Mouse (Mus musculus) megakaryocyte, adult 5-6 weeks (primary cell): ENCODE data around the gene Osbpl6. TPM values are rescaled to one million over a fixed set of nuclear protein-coding genes. Genes with fewer than 3 reads are reported as not detected.

ENCODE experiments used
- ATAC-seq: 2 replicates; pipeline ENCODE4 v1.8.0; 2016; ENCODE audit warnings: mild to moderate bottlenecking, inconsistent platforms; ENCODE audit not compliant: poor library complexity, severe bottlenecking
- total RNA-seq, 2 experiments: library from RNA; stranded (forward) in 1 of 2; stranded (reverse) in 1 of 2; fragments of 153-499, 151-499 nt in 1 of 2; fragments of 221-1000, 200-1000 nt in 1 of 2; gene quantifications; 2 replicates each; pipeline versions ENCODE4 v1.2.3 to v1.2.4; 2015 to 2017

Gene Osbpl6
- total RNA-seq, 2 experiments from 2014 or later, result 0.07 TPM; not detected in 1

DNA sequence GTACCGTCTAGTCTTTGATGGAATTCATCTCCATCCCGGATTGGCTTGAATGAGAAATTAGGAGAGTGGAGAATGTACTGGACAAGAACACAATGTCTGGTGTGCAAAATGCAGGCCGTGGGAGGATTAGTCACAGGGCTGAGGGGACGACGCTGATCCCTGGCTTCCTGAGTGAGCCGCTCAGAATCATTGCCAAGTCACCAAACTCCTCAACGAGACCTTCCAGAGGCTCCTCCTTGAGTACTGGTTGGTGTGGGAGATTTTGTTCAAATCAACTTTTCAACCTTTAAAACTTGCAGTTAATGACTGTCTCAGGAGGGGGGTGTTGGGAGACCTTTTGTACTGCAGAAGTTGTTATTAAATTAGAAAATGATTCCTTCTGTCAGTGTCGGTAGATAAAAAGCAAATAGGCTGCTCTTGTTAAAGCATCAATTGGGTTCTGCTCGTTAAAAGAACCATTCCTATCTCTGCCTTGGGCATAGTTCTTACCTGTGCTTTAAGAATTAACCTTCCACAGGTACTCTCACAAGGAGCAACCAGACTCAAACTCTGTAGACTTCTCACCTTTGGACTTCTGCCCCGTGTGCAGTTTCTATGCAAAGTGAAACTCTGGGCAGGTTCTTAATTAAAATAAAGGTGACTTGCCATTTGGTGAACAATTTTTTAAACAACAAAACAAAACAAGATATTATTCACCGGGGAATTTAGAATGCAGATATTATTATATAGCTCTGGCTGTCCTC is 89.9 kb downstream of the Osbpl6 start:
- no peak for ATAC-seq

DNA sequence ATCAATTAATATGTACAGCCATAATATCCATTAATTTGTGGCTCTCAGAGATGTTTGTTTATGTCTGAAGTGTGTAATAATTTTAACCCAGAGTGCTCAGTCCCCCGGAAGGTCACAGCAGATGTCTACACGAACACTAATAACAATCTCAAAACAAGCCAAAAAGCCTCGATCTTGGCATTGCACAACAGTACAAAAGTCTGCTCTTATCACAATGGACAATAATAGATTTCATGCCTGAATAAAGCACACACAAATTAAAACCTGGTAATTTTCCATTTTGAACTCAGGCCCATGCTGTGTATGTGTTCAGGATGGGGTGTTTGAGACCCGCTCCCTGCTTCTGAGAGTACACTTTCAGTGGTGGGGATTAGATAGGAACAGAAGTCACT is 90.4 kb downstream of the Osbpl6 start:
- no peak for ATAC-seq

DNA sequence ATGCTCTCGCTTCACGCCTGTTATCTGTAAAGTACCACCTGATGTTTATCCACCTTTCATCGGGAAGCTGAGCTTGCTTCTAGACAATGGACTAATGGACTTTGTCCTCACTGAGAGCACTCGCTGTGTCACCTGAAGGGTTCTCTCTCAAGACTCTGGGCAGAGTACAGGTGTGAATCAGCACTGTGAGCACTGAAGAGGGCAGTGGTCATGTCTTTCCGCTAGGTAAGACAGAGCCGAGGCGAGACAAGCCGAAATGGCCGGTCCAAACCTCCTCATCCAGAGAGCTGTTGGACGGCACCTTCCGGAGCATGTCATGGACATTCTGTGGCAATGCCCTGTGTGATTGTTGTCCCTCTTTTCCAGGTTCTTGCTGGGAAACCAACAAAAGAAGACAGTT is 92.6 kb downstream of the Osbpl6 start:
- ATAC-seq, result no peak

DNA sequence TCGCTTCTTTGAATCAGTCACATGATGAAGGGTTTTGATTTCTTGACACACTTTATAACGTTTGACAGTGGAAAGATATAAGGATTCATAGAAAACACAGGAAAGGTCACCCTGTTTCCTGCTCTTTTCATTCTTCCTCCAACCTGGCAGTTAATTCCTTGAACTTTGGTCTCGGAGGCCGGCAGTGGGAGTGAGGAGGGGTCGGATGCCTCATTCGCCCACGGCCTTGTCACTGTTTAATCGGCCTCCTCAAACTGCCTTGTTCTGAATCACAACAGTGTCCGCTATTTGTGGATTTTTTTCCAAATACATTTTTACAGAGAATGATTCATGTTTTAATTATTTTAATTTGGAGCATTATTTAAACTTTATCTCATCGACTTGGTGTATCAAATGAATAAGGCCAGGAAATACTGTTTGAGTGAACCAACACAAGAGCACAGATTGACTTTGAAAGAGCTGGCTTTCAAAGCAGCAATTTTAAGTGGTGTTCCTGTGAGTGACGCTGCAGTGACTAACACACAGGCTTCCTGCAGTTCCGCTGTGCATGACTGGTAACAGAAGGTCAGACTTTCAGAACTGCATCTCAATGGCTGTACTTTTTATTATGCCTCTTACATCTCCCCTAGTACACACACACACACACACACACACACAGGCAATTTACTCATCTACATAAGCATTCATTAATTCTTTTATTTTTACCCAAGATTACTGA is 98.0 kb downstream of the Osbpl6 start:
- ATAC-seq, result no peak

DNA sequence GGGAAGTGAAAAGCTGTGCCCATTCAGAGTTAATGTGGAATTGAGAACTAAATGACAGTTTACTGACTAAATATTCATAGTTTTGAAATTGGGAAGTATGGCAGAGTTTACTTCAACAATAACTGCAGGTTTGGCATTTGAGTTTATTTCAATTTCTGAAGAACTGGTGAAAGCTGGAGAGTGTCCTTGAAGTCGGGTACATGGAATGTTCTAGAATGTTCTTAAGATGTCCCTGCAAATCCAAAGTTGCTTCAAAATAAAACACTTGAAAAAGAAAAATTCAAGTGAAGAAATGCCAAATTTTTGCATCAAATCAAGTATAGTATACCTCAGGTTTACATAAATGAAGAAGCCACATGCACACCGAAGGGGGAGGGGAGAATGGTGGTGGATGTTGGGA is 98.7 kb downstream of the Osbpl6 start:
- ATAC-seq, result no peak

DNA sequence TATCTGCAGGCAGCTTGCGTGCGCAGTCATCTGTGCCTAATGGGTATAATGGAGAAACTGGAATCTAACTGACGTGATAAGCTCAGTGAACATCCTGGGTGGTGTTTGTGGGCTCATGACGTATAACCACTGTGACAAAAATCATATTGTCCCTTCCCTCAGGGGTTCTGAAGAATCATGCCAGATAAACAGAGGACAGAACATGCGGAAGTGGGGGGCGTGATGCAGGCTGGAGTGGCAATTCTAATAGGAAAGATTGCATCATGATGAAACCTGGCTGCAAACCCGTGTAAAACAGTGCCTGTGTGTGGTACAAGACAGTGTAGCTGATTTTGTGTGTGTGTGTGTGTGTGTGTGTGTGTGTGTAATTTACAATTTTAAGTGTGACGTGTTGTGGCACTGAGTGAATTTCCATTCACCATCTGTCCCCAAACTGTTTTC is 105.0 kb downstream of the Osbpl6 start:
- ATAC-seq, result no peak

DNA sequence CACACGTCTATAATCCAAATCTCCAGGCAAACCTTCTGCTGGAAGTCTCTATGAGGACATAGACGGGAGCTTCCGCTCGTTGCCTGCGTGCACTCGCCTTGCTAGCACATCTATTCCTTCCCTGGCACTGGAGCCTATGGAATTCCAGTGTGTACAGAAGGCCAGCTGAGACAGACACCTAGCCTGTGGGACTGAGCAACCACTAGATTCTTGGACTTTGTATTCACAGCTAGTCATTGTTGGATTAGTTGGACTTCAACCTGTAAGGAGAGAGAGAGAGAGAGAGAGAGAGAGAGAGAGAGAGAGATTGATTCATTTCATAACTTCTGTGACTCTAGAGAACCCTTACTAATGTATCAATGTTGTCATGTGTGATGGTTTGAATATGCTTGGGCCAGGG is 105.8 kb downstream of the Osbpl6 start:
- no peak for ATAC-seq

DNA sequence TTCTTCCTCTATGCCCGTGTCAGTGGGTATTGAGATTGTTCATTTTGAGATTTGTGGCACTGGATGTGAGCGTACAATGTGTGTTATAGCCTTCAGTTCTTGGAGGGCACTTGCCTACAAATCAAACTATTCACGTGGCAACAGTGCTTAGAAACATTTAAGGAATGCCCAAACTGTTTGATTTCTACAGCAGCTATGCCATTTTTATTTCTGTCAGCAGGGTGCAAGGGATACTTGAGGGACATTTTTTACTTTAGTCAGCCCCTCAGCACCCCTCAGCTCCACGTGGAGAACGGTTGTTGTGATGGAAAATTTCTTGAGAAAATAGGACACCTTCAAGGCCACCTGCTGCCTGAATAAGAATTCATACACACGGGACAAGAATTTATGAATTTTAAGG is 106.6 kb downstream of the Osbpl6 start:
- no peak for ATAC-seq

DNA sequence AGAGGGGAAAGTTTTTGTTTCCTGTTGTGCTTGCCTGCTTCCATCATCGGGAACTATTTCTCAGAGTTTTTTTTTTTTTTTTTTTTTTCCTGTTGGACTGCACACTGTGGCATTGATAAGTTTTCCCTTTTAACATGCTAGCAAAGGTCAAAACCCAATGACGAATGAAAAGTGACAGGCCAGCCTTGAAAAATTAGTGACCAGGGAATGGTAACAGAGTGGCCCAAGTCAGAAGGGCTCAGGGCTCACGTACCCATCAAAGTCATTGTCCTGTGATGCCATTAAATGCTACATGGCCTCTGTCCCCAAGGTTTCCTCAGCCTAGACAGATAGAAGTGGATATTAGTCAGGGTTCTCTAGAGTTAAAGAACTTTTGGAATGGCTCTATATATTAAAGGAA is 107.0 kb downstream of the Osbpl6 start:
- ATAC-seq, result no peak

DNA sequence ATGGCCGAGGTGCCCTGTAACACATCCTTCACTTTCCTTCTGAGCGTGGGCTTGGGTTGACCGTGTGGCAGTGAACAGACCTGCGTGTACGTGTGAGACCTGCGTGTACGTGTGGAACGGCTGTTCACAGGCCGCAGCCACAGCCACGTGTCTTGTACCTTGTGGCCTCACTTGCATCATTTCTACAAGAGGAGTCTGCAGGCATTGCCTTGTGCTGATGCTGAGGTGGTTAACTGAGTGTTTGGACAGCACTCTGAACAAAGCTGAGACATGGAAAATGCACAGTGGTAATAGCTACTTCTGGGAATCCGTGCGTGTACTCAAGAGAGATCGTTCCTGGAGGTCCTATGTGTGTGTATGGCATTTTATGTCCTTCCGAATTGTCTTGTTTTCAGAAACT is 111.2 kb downstream of the Osbpl6 start:
- no peak for ATAC-seq

DNA sequence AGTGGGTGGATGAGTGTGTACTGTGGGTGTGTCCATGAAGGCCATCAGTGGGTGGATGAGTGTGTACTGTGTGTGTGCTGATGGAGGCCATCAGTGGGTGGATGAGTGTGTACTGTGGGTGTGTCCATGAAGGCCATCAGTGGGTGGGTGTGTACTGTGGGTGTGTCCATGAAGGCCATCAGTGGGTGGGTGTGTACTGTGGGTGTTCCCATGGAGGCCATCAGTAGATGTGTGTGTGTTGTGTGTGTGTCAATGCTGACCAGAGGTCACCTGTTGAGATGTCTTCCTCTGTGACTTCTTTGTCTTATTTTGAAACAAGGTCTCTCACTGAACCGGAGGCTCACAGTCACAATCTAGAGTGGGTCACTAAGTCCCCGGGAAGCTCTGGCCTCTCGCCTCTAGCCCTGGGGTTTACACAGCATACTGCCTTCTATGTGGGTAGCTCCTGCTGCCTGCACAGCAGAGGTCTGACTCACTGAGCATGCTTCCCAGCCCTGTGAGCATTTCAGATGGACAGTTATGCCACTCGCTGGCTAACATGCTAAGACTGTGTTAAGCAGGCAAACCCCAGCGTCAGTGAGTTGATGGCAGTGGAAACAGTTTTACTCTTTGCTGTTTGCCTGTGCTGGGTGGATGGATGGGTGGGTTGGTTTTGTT is 112.2 kb downstream of the Osbpl6 start:
- no peak for ATAC-seq

DNA sequence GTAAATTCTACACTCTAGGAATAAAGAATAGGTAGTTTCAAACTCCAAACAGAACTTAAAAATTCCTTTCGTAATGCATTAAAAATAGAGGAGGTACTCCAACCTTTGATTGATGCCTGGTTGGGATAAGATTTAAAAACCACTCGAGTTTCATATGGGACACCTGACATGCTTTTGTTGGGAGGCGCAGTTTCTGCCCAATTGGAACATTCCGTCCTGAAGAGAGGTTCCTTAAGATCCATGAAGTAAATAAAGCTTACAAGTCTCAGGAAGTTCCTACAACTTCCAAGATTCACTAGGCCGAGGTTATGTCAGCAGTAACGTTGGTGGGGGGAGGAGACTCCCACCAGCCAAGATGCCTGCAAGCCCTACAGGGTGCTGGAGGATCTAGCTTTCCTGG is 115.3 kb downstream of the Osbpl6 start:
- ATAC-seq, result no peak

DNA sequence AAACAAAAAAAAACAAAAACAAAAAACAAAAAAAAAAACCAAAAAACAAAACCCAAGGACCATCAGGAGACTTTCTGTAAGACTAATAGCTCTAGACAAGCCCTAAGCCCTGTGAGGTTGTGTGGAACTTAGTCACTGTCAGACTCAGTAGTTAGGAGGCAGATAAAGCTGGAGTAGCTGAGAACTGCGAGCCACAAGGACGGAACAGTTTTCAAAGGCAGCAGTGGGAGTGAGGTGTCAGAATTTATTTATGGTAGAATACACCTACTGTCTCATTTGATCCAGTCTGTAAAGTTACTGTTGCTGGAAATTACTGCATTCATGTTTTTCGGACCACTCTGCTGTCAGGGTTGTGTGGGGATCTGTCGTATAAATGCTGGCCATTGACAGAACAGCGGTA is 118.1 kb downstream of the Osbpl6 start:
- ATAC-seq, result no peak

DNA sequence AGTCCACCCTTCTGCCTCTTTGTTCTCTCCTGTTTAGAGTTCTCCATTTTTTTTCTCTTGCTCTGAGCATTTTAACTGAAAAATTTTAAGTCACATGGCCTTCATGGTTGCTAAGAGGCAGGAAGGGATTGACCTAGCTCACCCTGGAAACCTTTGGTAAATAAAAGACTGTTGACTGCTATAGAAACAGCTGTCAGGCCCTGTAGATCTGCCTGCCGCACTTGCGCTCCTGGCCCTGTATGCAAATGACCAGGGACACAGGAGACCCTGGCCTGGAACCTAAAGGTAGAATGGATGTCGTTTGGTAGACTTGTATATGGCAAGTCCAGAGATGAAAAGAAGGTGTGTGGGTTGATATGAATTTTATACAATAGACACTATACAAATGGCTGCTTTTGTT is 119.3 kb downstream of the Osbpl6 start:
- ATAC-seq, result no peak

DNA sequence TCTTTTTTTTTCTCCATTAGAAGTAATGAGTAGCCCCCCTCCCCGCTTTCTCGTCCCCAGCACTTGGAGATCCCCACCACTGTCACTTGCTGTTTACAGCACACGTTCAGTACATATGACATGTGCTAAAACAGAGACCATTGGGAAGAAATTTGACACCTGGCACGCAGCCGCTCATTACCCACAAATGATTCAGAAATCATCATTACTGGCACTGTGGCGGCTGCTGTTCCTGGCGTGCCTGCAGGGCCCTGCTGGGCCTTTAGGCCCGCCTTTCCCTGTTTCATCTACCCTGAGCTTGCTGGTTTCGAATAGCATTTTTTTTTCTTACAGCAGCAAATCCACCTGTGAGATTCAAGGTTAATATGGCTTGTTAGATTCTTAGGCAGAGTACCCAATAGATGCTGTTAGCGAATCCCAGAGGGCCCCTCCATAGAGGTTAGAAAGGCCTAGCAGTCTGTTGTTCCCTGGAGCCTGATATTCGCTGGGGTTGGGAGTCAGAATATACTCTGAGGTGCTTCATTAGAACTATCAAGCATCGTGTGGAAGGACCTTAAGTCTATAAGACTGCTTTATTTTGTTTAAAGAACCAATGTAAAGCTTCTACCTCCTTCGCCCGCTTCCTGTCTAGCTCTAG is 126.3 kb downstream of the Osbpl6 start:
- no peak for ATAC-seq

DNA sequence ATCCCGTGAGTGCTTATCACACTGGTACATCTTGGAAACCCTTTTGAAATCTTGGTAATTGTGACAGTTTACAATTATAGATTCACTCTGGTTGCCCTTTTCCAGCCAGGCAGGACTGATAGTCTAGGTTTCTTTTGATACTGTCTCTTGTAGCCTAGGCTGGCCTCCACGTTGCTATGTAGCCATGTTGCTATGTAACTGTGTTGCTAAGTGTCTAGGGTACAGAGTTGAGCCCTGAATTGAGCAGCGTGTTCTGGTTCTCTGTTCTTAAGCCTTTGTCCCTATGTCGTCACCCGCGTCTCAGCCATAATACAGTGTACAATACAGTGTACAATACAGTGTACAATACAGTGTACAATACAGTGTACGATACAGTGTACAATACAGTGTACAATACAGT is 128.6 kb downstream of the Osbpl6 start:
- ATAC-seq, result no peak

DNA sequence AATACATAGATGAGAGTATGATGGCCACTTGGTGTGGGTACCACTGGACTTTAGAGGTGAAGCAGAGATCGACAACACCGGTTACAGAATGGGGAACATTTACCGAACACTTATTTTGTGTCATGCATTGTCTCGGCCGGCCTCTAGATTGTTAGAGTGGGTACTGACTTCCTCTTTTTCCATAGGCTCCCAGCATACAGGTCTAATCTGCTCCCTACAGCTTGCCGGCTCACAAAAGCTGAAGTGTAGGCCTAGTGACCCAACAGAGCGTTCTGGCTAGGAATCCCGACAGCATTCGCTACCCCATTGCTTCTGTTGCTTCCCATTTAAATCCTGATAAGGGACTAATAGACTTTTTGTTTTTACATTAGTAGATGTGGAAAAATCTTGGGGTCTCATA is 135.6 kb downstream of the Osbpl6 start:
- ATAC-seq, result 0 out of 2 replicates have a peak, but pooled peaks have one; percentile 47

DNA sequence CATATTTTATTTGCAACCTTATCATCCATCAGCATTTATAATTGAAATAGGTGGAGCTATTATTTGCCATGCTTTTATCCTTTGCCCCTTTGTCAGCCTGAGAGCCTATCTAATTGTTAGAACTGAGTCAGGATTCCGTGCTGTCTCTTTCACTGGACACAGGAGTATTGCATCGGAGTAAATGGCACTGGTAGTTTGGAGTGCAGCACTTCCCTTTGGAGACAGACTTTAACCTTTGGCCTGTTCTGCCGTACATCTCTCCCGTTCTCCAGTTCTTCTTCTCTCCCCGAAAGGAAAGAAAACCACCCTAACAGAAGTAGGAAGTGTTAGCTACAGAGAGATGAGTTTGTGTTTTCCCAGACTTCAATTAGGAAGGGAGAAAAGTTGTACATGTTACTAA is 136.6 kb downstream of the Osbpl6 start:
- no peak for ATAC-seq

DNA sequence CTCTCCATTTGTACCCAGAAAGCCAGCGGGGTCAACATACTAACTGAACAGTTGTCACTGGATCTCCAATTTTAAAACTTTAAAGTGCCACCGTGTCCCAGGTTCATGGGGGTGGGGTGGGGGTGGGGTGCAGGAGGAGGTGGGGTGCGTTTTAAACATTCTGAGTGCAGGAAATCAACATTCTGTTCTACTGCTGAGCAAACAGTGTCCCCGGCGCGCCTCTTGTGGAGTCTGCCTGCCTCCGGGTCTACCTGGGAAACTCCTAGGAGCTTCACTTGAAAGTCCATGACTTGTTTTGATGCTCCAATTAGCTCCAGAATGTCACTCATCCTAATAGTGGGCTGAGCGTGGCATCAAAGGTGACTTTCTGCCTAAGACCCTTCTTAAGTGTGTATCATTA is 139.2 kb downstream of the Osbpl6 start:
- no peak for ATAC-seq

DNA sequence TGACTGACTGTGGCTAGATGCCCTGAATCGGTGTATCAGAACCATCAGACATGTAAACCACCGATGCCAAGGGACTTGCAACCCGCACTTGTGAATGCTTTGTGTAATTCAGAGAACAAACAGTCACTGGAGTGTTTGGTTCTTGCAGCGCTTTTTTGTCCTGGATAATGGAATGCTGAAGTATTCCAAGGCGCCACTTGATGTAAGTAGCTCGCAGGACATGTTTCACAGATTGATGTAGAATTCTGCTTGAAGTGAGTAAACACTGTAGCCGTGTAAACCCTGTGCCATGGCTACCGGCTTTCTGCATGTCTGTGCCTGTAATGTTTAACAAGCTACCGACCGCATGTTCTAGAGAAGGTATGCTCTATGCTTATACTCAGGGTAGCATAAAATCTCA is 141.9 kb downstream of the Osbpl6 start:
- no peak for ATAC-seq

DNA sequence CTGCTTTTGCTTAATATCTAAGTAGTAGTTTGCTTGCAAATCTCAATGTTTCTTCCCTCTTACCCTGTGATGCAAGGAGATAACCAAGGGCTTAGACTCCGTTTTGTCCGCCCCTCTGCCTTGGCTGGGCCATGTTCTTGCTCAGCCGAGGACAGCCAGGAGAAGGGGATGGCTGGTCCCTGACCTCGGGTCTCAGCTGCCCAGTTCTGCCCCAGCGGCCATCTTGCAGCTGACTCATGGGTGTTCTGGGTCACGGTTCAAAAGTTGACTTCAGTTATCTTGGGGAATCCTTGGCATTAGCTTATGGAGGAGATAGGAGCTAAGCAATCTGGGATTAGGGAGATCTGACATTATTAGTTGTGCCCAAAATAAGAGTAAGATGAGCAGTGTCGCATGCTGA is 142.5 kb downstream of the Osbpl6 start:
- ATAC-seq, result no peak

DNA sequence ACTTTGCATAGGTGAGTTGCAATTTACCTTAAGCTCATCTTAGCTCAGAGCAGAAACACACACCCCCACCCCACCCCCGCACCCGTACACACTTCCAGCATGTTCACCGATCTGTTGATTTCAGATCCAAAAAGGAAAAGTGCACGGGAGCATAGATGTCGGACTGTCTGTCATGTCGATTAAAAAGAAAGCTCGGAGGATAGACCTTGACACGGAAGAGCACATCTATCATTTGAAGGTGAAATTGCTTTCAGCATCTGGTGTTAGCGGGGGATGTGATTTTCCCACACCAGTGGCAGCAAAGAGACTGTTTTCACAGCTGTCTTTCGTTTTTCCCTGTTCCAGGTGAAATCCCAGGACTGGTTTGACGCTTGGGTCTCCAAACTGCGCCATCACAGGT is 143.0 kb downstream of the Osbpl6 start:
- no peak for ATAC-seq
